Mouse (Mus musculus): ENCODE measurements at regions not wholly inside any gene's neighbourhood (a gene's known extent, or its start where the extent isn't known, plus 50 kb on each side); places are given as distances from the start of the nearest gene placed in this dataset.

DNA sequence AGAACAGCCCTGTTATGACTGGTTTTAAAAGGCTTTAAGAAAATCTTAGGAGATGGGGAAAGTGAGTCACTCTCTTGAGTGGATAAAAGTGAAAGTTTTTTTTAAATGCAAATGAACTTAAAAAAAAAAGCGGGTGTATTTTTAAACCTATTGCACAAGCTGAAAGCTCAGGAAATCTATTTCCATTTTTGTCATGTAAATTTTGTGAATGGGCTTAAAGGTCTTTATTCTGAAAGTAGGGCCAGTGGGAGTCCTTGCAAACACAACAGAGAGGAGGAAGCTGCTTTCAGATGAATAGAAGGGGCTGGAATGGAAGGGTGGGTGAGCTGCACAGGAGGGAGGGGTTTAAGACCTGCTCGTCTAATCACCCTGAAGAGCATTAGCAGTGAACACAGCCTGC lies 62.9 kb downstream of the Fam84a start:
- DNase-seq, result no peak

DNA sequence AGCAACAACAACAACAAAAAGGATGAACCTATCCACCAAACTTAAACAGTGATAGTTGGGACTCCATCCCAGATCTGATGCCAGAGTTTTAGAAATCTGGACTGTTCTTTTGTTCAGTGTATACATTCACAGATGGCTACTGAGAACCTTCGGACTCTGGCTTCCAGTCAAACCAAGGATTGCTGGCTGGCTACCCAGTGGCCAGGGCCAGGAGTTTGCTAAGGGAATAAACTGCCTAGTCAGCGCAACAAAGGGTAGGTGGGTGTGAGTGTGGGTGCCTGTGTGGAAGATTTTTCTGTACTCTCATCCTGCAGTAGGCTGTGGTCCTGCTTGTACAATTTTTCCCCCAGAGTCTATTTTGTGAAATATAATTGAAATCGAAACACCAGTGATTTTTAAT lies 69.1 kb downstream of the Fam84a start:
- no peak for DNase-seq

DNA sequence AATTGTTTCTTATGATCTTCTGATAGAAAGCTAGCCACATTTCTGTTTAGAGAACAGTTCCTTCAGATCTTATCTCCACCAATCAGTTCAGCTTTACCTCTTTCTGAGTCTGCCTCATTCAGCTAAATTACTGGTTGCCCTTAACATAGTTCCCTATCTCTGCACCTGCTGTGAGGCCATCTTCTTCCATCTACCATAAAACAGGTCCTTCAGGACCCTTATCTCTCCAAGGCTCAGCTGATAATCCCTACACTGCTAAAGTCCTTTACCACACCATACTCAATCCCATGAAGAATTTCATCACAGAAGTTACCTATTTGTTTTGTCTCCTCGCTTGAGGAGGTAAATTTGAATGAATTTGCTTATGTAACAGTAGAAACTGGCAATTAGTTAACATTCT lies 72.0 kb downstream of the Fam84a start:
- DNase-seq, result no peak

DNA sequence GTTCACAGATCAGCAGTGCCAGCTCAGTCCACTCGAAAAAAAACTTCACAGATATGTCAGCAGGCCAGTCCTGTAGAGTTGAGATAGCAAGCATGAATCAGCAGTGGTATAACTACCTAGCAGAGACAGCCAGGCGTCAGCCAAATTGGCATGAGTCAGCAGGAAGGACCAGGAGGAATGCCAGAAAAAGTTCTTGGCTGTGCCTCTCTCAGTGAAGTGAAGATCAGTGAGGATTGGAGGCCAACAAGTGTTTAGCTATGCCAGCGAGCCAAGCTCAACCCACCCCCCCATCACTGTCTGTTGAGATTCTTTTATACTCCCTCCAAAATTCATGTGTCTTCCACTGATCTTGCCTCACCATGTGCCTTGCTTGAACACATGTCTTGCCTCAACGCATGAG lies 82.8 kb downstream of the Fam84a start:
- DNase-seq, result peak; percentile 66

DNA sequence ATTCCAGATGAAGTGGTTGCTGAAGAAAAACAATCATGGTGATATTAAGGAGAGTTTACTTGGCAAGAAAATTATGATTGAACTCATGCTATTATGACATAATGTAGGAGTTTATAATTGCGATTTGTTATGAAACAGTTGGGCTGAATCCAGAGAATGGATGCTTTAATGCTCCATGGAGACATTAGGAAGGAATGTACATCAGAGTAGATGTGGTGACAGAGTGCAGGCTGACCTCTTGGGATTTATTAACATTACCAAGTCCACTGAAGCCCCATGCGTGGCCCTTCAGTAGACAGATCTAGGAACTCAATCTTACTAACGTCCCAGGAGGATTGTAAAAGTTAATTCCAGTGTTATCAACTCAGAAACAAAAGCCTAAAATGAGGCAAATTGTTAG lies 86.5 kb downstream of the Fam84a start:
- DNase-seq, result no peak

DNA sequence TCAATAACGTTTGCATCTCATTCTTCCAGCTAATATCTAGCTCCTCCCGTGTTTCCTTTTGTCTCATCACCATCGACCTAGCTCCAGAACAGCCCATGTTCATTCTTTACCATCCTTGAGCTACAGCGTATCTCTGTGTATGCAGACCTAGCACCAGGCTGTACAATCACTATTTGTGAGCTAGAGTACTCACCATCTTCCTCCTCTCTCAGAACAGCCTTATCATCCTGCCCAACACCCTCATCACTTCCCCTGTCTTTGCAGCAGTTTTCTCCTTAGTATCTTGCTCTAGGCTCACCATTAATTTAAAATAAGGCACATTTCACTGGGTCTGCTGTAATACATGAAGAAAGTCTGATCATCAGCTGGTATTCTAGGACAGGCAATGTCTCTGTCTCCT lies 88.6 kb downstream of the Fam84a start:
- no peak for DNase-seq

DNA sequence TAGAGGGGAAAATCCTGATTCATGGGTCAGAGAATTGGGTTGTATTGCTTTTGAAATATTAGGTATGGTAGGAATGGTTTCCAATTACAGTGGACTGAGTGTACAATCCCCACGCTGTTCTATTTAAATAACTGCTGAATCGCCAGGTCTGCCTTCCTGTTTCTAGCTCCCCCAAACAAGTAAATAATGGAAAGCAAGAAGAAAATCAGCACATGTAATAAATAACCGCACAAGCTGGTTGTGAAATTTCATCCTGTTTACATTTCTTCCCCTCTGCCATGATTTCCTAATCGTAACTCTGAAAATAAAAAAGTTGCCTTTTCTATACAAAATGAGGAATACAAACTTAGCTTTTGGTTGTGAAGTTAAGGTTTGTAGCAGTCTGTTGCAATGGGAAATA lies 95.7 kb downstream of the Fam84a start:
- DNase-seq, result no peak

DNA sequence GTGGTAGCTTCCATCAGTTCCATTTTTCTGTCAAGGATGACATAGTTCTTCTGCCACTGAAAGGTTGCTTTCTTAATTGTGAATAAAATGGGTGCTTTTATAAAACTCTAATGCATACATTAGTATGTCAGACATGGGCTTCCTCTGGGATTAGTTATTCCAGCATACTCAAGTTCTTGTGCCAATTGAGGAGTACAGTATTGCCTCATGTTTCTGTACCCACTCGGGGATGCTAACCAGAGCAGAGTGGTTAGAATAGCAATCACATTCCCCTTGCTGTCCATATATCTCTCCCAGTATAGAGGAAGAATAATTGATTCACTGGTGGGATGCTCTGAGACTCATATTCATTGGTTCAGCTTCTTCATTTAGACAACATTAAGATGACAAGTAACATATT lies 119.5 kb downstream of the Fam84a start:
- DNase-seq, result no peak

DNA sequence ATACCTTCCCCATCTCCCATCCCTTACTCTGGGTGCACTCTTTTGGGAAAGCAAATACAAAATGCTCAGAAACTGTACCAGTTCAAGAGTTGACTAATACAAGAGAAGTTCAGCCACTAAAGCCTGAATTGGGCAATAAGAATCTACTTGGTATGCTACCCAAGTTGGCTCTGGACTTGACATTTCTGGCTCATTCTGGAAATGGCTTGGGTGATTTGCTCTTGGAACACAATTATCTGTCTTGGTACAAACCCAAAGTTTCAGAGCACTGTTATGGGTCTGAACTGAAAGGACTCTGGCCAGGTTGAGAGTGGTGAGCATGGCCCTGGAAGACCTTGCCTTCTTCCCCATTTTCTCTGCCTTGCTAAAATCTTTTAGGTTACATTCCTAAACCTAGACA lies 136.6 kb downstream of the Fam84a start:
- no peak for DNase-seq

DNA sequence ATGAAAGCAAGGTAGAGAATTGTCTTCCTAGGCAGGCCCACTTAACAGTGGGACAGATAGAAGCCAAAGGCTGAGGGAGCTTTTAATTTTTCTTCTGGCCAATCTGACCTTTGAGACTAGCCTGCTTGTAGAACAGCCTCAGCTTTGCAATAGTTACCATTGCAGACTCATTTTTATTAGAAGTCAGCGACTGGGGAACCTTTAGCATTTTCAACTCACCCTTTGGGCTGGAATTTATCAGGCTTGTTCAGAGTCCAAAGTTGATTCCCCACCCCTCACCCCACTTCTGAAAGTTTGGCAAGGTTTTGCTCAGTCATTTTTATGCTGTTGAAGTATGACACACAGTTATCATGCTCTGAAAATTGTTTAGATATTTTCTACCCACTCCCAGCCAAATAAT lies 145.9 kb downstream of the Fam84a start:
- no peak for DNase-seq

DNA sequence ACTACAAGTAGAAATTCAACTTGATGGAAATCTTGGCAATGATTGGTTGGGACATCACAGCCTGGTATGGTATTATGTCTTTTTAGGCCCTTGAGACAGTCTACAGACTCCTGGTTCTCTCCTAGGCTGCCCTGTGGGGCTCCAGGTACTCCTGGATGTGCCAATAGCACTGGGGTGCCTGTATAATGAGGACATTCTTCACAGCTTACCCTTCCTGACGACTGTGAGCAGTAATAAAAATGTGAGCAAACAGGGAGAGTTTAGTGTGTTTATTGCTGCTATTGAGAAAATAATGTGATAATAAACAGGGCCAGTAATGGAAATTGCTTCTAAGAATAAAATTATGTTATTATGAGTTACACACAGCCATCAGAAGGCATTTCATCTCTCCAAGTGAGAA lies 150.2 kb downstream of the Fam84a start:
- no peak for DNase-seq

DNA sequence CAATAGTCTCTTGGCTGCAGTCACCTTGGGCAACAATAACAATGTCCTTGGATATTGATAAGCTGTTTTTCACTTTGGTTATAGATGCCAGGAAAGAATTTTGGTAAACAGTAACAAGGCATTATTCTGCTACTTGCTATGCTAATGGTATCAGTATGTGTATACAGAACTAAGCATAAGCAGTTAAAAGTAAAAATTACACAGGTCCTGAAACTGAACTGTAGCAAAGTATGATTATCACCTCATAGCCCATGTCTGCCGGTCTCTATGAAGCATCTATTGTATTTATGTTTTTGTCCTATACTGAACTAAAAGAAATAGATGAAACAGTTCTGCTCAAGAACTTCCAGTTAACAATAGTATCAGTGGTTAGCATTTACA lies 167.5 kb downstream of the Fam84a start:
- no peak for DNase-seq

DNA sequence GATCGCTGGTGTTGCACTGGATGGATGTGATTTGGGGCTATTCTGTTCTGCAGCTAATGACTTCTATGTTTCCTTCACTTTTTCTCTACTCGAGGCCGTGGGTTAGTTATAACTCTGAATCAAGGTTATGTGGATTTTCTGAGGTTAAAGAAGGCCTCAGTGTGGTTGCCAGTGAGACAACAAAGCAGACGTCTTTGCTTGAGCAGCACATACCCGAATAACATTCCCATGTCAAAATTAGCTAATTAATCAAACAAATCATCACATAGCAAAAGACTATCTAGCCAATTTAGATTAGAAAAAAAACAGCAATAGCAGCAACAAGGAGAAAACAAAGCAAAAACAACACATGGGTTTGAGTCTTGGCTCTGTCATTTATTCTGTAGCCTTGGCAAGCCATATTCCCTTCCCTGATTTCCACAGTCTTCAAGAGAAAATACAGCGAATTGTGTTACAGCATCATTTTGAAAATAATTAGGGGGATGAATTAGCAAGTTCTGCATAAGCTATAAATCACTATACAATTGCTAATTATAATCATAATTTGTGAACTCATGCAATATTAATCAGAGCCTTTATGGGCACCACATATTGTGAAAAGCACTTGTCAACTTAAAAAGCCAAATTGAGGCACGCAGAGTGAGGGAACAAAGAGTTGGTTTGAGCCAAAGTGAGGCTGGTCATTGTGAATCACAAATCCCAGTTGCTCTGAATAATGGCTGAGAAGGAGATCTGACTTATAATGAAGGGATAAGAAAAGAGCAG lies 168.0 kb downstream of the Fam84a start:
- no peak for DNase-seq

DNA sequence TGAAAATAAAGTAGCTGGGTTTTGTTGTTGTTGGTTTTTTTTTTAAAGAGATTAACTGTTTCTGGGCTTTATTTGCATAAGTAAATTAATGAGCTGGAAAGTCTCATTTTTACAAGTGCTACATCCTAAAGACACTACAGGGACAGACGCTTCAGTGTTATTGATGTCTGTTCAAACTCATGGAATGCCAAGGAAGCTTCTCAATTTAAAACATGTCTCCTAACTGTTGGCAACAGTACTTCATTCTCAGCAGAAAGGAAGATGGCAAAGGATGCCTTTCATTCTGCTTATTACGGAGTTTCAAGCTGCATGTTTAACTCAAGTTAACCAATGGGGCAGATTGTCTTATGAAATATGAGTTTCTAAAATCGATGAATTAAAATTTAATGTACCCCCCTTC lies 187.3 kb downstream of the Fam84a start:
- DNase-seq, result no peak

DNA sequence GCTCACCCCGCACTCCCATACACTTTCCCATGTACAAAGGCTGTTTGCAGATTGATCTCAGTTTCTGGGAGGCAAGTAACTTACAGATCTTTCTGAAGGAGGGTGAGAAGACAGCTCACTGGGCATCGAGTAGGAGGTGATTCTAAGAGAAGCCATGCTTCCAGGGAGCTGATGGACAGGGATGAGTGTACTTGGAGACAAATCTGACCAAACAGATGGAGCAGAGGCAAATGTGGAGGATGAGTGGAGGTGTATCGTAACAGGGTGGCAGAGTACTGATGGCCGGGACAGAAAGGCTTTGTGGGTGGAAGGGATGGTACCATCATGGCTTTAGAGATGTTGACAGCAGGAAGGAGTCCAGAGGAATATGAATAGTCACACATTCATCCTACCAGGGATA lies 212.4 kb downstream of the Fam84a start:
- no peak for DNase-seq

DNA sequence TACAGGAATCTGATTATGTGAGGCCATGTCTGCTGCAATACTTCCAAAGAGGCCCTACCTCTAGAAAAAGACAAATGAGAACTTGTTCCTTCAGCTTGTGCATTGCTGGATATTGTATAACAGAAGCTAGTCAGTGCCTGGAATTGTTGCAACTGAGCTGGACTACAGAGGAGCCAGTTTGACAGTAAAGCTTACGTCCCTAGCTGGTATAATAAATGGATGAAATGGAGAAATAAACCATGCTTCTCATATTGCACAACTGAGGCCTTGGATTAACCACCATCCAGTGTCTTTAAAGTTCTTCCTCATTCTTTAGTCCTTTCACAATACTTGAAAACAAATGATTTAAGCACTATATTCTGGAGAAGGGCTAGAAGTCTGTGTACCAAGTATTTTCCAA lies 230.8 kb downstream of the Fam84a start:
- no peak for DNase-seq

DNA sequence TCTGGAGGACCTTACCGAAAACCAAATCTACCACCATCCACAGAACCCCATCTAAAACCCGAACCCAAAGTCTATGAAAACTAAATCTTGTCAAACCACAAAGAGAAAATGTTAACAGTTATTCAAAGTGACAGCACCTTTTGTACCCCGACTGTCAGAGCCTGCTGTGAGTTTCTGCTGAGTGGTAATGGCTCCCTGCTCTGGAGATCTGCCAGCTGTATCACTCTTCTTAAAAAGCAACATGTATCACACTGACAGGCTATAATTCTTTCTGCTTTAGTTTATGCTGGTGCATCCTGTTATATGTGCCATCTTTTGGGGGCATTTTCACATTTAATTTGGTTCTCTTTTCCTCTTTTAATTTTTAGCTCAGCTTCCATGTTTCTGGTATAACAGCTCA lies 268.5 kb downstream of the Fam84a start:
- no peak for DNase-seq

DNA sequence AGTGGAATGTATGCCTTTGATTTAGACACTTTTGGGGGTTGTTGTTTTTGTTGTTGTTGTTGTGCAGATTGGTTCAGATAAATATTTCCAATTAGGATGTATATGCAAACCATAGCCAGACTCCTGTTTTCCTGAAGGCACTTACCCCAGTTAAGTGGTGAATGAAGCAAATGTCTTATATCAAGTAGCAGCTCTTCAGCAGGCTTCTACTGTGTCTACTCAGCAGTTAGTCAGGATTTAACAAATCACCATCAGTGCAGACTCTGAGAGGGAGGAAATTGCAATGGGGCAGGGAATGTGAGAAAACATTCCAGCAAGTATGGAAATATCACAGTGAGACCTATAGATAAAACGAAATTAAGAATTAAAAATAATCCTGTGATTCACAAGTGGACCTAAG lies 282.7 kb downstream of the Fam84a start:
- DNase-seq, result no peak

DNA sequence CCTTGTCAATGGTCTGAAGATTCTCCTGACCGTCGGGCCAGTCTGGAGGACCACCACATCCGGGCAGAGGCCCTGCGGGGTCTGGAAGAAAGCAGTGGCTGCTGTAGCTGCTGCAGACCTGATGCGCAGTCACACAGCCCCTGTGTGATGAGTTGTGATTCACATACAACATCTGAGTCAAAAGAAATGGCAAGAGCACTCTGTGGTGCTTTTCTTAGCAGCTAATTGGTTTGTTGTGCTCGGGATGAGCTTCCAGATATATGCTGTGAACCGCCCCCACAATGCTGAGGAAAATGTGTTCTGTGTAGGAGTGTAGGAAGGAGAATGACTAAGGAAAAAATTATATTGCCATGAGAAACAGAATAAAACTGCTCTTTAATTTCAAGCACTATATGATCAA lies 290.6 kb downstream of the Fam84a start:
- no peak for DNase-seq

DNA sequence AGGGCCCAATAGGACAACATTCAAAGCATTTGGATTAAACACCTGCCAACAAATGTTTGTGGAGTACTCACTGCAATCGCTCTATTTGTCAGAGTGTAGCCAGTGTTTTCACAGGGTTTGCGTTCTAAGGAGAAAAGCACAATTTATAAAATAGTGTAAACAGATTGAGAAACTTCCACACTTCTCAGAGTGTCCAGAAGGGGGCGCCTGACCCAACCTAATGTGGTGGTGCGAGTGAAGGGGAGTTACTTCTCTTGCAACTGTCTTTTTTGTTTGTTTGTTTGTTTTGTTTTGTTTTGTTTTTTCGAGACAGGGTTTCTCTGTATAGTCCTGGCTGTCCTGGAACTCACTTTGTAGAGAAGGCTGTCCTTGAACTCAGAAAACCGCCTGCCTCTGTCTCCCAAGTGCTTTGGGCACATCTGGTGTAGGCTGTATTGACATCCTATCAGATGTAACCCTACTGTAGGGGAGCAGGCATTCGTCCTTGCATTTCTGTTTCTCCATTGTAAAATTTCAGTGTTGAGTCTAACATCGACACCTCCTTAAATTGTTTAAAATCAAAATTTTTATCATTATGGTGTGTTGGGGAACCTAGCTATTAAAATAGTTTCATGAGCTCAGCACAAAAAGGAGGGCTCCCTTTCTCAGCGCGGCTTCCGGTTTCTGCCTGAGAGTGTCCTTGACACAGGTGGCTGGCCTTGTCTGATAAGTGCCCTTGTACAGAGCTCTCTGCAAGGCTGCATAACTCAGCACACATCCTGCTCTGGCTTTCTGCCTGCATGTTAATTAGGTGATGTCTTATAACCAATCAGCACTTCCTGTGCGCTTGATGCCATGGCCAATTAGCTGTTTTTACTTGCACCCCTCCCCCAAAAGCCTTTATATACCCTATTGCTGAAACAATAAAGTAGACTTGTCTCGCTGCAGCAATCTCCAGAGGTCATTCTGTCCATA lies 307.0 kb downstream of the Fam84a start:
- peak; percentile 10 for DNase-seq

DNA sequence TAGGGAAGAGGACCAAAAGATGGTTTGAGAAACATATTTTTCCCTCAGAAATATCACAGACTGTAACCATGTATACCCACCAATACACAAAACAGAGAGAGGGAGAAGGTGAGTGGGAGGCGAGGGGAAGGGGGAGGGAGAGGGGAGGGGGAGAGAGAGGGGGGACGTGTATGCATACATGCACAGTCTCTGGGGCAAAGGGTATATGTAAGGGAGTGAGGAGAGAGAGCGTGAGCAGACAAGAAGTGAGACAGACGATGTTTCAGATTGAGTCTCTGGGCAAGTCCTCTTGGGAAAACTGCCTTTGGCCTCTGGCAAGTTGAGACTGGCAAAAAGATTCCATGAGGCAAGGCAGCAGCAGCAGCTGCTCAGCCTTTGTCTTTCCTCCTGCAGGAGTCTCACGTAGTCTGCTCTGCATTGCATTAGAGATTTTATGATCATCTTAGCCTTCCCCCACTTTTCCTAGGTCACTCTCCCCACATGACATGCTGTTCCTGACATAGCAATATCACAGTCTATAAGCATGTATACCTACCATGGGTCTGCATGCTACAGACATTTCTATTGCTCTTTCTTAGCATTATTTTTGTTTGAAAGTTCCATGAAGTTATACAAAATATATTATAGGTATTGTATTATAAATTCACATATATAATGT lies 308.3 kb downstream of the Fam84a start:
- no peak for DNase-seq

DNA sequence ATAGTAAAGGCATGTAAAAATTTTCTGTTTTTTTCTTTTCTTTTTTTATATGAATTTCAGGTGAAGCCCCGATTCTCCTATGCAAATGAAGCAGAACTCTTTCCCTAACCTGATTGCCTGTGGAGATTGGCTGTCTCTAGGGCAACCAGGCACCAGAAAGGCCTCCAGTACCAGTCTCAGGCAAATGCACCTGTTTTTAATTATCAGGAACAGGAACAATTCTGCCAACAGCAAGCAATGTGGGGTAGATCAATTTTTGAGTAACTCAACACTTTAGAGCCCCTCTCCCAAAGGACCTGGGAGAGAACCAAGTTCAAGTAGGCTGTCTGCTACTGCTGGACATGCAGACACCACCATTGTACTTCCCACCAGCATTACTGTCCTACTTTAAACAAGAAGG lies 310.6 kb downstream of the Fam84a start:
- DNase-seq, result no peak

DNA sequence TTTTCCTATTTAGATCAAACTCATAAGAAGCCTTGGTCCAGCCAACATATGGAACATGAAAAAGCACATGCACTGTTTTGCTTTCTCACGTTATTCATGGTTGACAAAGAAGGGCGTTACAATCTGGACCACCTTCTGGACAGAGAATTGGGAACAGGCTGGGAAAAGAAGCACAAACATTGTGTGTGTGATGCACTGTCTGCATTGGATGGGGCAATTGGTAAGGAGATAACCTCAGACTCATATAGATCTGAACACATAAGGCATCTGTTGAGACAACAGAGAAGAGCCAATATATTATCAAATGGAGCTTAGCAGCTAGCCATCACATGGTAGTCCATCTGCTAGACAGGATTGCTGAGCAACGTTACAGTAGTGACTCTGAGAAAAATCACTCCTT lies 317.1 kb downstream of the Fam84a start:
- no peak for DNase-seq

DNA sequence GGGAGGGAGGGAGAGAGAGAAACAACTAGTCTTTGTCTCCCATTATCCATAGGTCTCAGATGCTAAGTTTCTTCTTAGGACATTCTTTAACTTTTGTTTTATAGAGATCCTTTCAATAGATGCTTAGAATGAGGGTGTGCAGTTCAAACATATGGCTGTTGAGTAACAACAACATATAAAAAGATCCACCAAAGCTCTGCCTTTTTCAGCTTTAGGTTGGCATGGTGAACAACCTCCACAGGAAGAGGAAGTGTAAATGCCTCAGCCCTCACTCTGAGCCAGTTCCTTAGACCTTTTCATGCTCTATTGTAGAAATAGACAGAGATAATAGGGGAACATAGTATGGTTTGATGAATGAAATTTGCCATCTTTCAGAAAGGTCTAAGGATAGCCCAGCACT lies 326.0 kb downstream of the Fam84a start:
- DNase-seq, result no peak

Data from adrenal gland, adult 8-10 months (tissue).